Mouse (Mus musculus): ENCODE data around the gene Psmc2. TPM values are rescaled to one million over a fixed set of nuclear protein-coding genes. Genes with fewer than 3 reads are reported as not detected.

Gene Psmc2
- polyA plus RNA-seq (2014; fragmentation: Nextera tagmentation; extraction: Ambion mirVana) = 158 and 162 TPM in 2 replicates

DNA sequence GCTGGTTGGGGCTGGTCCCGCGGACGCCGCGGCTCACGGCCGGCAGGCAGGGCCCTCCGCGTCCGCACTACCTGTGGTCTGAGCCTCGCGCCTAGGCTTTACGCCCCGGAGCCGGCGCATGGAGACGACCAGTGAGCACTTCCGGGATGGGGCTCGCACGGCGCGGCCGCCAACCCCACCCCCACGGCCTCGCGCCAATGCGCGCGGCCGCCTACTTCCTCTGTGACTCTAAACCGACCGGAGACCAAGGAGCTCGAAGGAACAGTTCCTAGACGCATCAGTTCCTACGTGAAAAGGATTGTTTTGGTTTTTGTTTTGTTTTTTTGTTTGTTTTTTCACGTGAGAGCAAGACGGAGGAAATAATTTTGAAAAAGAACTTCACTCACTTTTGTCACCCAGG is at the start of gene Psmc2, which contains the start of gene Dnajc2:
Gene Psmc2, plus strand, starts transcription at position 231 of the 400 bp plus-strand sequence.
Gene Dnajc2, minus strand, starts transcription at position 199 of the 400 bp plus-strand sequence.
- WGBS = under 1% methylated on average over 37 of the region's 37 CpGs
- Histone ChIP-seq H3K36me3 (ENCODE audit: control insufficient read depth, insufficient read depth, low read length) (peaks cover 22% of the 10 kb centered on the region), H3K4me1 (ENCODE audit: control insufficient read depth, insufficient read depth, low read length) (peaks cover 7% of the 10 kb centered on the region), H3K27ac (ENCODE audit: low read length) (peak within 1 kb of the TSS; percentile 77; the same call in 1 of the 2 replicates), H3K27me3 (ENCODE audit: control insufficient read depth, insufficient read depth, low read length) (no peaks in the 10 kb centered on the region), H3K9me3 (ENCODE audit: control insufficient read depth, low read depth, low read length) (no peaks in the 10 kb centered on the region), H3K4me3 (ENCODE audit: low read depth, low read length) (peak within 1 kb of the TSS; percentile 97), H3K9ac (replicated peaks; ENCODE audit: low read depth, low read length) (peak within 1 kb of the TSS; percentile 71), H3K4me2 (replicated peaks; ENCODE audit: low read depth, low read length) (peak within 1 kb of the TSS; percentile 91)
- peak; percentile 94 for ATAC-seq (ENCODE audit: insufficient number of reproducible peaks, insufficient read depth, low FRiP score, low read depth)

DNA sequence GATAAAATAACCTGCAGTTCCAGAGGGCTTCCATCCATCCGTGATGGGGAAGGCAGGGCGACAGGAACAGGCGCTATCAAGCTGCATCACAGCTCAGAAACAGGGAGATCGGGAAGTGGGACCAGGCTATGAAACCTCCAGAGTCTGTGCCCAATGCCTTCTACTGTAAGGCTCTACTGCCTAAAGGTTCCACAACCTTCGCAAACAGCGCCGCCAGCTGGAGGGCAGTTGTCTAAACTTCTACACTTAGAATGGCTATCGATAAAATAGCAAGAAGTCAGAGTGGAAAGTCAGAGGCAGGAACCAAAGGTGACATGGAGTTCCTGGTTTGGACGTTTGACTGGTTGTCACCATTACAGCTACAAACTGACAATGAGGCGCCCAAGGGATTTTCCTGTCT is 49.5 kb upstream of the Psmc2 start:
- no peak for ATAC-seq (ENCODE audit: insufficient number of reproducible peaks, insufficient read depth, low FRiP score, low read depth)
- Histone ChIP-seq H3K36me3 (ENCODE audit: control insufficient read depth, insufficient read depth, low read length) (peaks cover 15% of the 10 kb centered on the region), H3K9ac (replicated peaks; ENCODE audit: low read depth, low read length) (no peak overlapping the region), H3K27me3 (ENCODE audit: control insufficient read depth, insufficient read depth, low read length) (no peaks in the 10 kb centered on the region), H3K27ac (ENCODE audit: low read length) (no peak overlapping the region), H3K4me1 (ENCODE audit: control insufficient read depth, insufficient read depth, low read length) (peaks cover 9% of the 10 kb centered on the region), H3K4me3 (ENCODE audit: low read depth, low read length) (no peak overlapping the region), H3K4me2 (replicated peaks; ENCODE audit: low read depth, low read length) (no peak overlapping the region), H3K9me3 (ENCODE audit: control insufficient read depth, low read depth, low read length) (no peaks in the 10 kb centered on the region)
- 28% methylated on average over 10 of the region's 10 CpGs for WGBS

DNA sequence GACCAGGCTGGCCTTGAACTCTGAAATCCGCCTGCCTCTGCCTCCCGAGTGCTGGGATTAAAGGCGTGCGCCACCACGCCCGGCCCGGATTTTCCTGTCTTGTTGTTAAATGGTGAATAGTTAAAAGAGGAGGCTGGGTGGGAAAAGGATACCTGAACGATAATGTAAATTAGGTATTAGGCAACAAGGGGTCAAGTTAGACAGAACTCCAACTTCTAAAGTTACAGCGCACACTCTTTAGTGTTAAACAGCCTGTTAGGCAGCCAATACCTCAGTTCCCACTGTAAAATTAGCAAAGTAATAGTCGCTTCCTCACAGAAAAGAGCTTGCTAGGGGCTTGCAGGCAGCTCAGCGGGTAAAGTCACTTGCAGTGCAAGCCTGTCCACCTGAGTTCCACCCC is 49.0 kb upstream of the Psmc2 start:
- ATAC-seq (ENCODE audit: insufficient number of reproducible peaks, insufficient read depth, low FRiP score, low read depth) = no peak
- Histone ChIP-seq H3K4me1 (ENCODE audit: control insufficient read depth, insufficient read depth, low read length) (peaks cover 9% of the 10 kb centered on the region), H3K27me3 (ENCODE audit: control insufficient read depth, insufficient read depth, low read length) (no peaks in the 10 kb centered on the region), H3K36me3 (ENCODE audit: control insufficient read depth, insufficient read depth, low read length) (peaks cover 16% of the 10 kb centered on the region), H3K27ac (ENCODE audit: low read length) (no peak overlapping the region), H3K9me3 (ENCODE audit: control insufficient read depth, low read depth, low read length) (no peaks in the 10 kb centered on the region), H3K9ac (replicated peaks; ENCODE audit: low read depth, low read length) (no peak overlapping the region), H3K4me2 (replicated peaks; ENCODE audit: low read depth, low read length) (no peak overlapping the region), H3K4me3 (ENCODE audit: low read depth, low read length) (no peak overlapping the region)
- 85% methylated on average over 11 of the region's 11 CpGs for WGBS

DNA sequence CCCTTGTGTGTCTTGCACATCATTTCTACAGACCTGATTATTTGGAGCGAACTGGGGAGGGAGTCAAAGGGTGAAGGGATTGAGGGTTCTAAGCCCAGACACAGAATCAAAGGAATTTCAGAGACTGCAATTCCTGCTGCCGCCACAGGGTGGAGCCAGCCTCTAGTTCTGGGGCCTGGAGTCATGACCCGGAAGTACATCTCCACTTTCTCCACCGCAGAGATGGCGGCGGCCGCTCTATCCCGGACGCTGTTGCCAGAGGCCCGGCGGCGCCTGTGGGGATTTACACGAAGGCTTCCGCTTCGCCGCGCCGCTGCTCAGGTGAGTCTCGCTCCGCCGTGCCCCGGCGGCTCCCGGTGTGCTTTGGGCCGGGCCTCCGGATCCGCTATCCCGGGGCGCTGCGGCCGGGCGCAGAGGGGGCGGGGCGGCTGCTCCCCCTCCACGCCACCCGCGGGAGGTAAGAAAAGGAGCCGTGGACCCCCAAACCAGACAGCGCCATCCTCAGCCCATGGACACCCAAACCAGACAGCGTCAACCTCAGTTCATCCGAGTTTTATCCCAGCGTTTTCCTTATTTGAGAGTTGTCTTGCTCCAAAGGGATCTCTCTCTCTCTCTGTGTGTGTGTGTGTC is 48.0 kb upstream of the Psmc2 start, which contains the start of gene Pmpcb:
Gene Pmpcb, plus strand, starts transcription at position 186 of the 630 bp plus-strand sequence.
- Histone ChIP-seq H3K9ac (replicated peaks; ENCODE audit: low read depth, low read length) (peak within 1 kb of the TSS; percentile 89), H3K27ac (ENCODE audit: low read length) (peak within 1 kb of the TSS; percentile 72), H3K9me3 (ENCODE audit: control insufficient read depth, low read depth, low read length) (no peaks in the 10 kb centered on the region), H3K27me3 (ENCODE audit: control insufficient read depth, insufficient read depth, low read length) (no peaks in the 10 kb centered on the region), H3K4me3 (ENCODE audit: low read depth, low read length) (peak within 1 kb of the TSS; percentile 92), H3K36me3 (ENCODE audit: control insufficient read depth, insufficient read depth, low read length) (peaks cover 25% of the 10 kb centered on the region), H3K4me2 (replicated peaks; ENCODE audit: low read depth, low read length) (peak within 1 kb of the TSS; percentile 75), H3K4me1 (ENCODE audit: control insufficient read depth, insufficient read depth, low read length) (peaks cover 9% of the 10 kb centered on the region)
- peak; percentile 90 for ATAC-seq (ENCODE audit: insufficient number of reproducible peaks, insufficient read depth, low FRiP score, low read depth)
- under 1% methylated on average over 42 of the region's 42 CpGs for WGBS

DNA sequence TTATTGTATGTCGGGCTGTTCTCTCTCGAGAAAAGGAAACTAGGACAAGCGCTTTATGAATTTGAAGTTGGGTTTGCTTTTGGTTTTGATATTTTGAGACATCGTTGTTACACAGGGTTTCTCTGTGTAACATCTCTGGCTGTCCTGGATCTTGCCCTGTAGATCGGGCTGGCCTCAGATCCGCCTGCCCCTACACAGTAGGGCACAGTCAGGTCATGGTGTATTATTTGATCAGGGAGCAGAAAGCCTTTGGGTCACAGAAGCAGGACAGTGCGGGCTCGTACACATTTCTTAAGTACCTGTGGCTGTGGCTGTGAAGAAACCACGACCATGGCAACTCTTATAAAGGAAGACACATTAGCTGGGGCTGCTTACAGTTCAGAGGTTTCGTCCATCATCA is 47.5 kb upstream of the Psmc2 start:
- peak overlapping the region; percentile 89 for H3K9ac ChIP-seq (replicated peaks; ENCODE audit: low read depth, low read length)
- ATAC-seq (ENCODE audit: insufficient number of reproducible peaks, insufficient read depth, low FRiP score, low read depth) = no peak
- no peak overlapping the region; the same call in 1 of the 2 replicates for H3K27ac ChIP-seq (ENCODE audit: low read length)
- H3K9me3 ChIP-seq (ENCODE audit: control insufficient read depth, low read depth, low read length) = no peaks in the 10 kb centered on the region
- WGBS = 19% methylated on average over 10 of the region's 10 CpGs
- no peaks in the 10 kb centered on the region for H3K27me3 ChIP-seq (ENCODE audit: control insufficient read depth, insufficient read depth, low read length)
- H3K4me1 ChIP-seq (ENCODE audit: control insufficient read depth, insufficient read depth, low read length) = peaks cover 9% of the 10 kb centered on the region
- H3K4me3 ChIP-seq (ENCODE audit: low read depth, low read length) = peak overlapping the region; percentile 92
- H3K4me2 ChIP-seq (replicated peaks; ENCODE audit: low read depth, low read length) = peak overlapping the region; percentile 75
- peaks cover 28% of the 10 kb centered on the region for H3K36me3 ChIP-seq (ENCODE audit: control insufficient read depth, insufficient read depth, low read length)

DNA sequence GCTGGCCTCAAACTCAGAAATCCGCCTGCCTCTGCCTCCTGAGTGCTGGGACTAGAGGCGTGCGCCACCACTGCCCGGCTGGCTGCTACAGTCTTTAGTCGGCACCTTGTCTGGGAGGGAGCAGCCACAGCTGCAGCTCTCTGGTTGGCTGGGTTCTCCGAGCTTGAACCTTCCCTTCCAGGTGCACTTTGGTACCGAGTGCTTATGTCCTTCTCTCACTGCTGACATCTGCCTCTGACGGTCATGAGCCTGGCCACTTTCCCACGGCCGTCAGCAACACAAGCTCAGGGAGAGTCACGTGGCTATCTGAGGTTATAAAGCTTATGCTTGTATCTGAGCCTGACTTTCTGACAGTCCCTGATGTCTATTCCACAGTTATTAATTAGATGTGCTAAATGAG is 46.0 kb upstream of the Psmc2 start:
- H3K27ac ChIP-seq (ENCODE audit: low read length) = no peak overlapping the region
- peaks cover 9% of the 10 kb centered on the region for H3K4me1 ChIP-seq (ENCODE audit: control insufficient read depth, insufficient read depth, low read length)
- ATAC-seq (ENCODE audit: insufficient number of reproducible peaks, insufficient read depth, low FRiP score, low read depth) = no peak
- H3K4me3 ChIP-seq (ENCODE audit: low read depth, low read length) = no peak overlapping the region
- H3K9ac ChIP-seq (replicated peaks; ENCODE audit: low read depth, low read length) = no peak overlapping the region
- peaks cover 42% of the 10 kb centered on the region for H3K36me3 ChIP-seq (ENCODE audit: control insufficient read depth, insufficient read depth, low read length)
- 91% methylated on average over 10 of the region's 11 CpGs for WGBS
- no peak overlapping the region for H3K4me2 ChIP-seq (replicated peaks; ENCODE audit: low read depth, low read length)
- no peaks in the 10 kb centered on the region for H3K27me3 ChIP-seq (ENCODE audit: control insufficient read depth, insufficient read depth, low read length)
- no peaks in the 10 kb centered on the region for H3K9me3 ChIP-seq (ENCODE audit: control insufficient read depth, low read depth, low read length)

DNA sequence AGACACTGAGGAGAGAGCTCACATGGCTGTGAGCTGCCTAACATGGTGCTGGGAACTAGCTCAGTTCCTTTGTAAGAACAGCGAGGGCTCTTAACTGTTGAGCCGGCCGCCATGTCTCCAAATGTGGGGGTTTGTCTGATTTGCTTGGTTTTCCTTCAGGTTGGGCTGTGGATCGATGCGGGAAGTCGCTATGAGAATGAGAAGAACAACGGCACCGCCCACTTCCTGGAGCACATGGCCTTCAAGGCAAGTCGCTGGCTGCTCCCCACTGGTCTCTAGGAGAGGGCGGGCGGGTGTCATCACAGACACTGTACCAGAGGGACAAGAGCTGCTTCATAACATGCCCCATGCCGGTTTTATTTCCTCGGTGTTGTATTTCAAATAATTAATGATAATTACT is 45.2 kb upstream of the Psmc2 start:
- no peaks in the 10 kb centered on the region for H3K27me3 ChIP-seq (ENCODE audit: control insufficient read depth, insufficient read depth, low read length)
- peaks cover 50% of the 10 kb centered on the region for H3K36me3 ChIP-seq (ENCODE audit: control insufficient read depth, insufficient read depth, low read length)
- no peaks in the 10 kb centered on the region for H3K9me3 ChIP-seq (ENCODE audit: control insufficient read depth, low read depth, low read length)
- 90% methylated on average over 13 of the region's 13 CpGs for WGBS
- H3K4me1 ChIP-seq (ENCODE audit: control insufficient read depth, insufficient read depth, low read length) = peaks cover 9% of the 10 kb centered on the region
- H3K9ac ChIP-seq (replicated peaks; ENCODE audit: low read depth, low read length) = no peak overlapping the region
- H3K4me3 ChIP-seq (ENCODE audit: low read depth, low read length) = no peak overlapping the region
- H3K4me2 ChIP-seq (replicated peaks; ENCODE audit: low read depth, low read length) = no peak overlapping the region
- no peak overlapping the region for H3K27ac ChIP-seq (ENCODE audit: low read length)
- no peak for ATAC-seq (ENCODE audit: insufficient number of reproducible peaks, insufficient read depth, low FRiP score, low read depth)

DNA sequence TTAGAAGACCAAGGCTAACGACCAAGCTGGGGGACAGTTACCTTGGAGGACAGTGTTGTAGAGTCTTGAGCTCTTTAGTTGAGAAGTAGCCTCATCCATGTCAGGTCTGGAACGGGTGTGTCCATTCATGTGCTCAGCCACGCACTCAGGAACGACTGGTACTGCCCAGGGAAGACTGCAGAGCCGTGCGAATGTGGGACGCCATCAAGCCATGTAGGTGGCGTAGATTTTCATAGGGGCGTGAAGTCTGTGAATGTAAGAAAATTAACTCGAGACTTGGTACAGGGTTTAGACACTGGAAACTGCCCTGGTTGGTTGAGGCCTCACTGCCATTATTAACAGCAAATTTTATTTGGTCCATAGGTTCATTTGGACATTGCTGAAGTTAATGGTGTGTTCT is 41.5 kb upstream of the Psmc2 start:
- 97% methylated on average over 10 of the region's 10 CpGs for WGBS
- H3K36me3 ChIP-seq (ENCODE audit: control insufficient read depth, insufficient read depth, low read length) = peaks cover 82% of the 10 kb centered on the region

DNA sequence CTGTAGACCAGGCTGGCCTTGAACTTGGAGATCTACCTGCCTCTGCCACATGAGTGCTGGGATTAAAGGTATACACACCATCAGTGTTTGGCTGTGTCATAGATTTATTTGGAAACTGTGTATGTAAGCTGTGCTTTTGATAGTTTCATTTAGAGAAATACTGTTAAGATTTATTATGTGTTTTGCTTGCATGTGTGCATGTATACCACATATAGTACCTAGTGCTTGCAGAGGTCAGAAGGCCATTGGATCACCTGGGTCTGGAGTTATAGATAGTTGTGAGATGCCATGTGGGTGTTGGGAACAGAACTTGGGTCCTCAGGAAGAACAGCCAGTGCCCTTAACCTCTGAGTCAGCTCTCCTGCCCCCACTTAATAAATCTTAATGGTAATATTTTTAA is 40.4 kb upstream of the Psmc2 start:
- H3K9ac ChIP-seq (replicated peaks; ENCODE audit: low read depth, low read length) = no peak overlapping the region
- peaks cover 85% of the 10 kb centered on the region for H3K36me3 ChIP-seq (ENCODE audit: control insufficient read depth, insufficient read depth, low read length)
- no peaks in the 10 kb centered on the region for H3K27me3 ChIP-seq (ENCODE audit: control insufficient read depth, insufficient read depth, low read length)
- no peak overlapping the region for H3K27ac ChIP-seq (ENCODE audit: low read length)
- H3K4me1 ChIP-seq (ENCODE audit: control insufficient read depth, insufficient read depth, low read length) = no peaks in the 10 kb centered on the region
- H3K4me2 ChIP-seq (replicated peaks; ENCODE audit: low read depth, low read length) = no peak overlapping the region
- no peak overlapping the region for H3K4me3 ChIP-seq (ENCODE audit: low read depth, low read length)
- no peak for ATAC-seq (ENCODE audit: insufficient number of reproducible peaks, insufficient read depth, low FRiP score, low read depth)
- H3K9me3 ChIP-seq (ENCODE audit: control insufficient read depth, low read depth, low read length) = no peaks in the 10 kb centered on the region

More for the DNA sequence above, 41.5 kb upstream of the Psmc2 start:
- Histone ChIP-seq H3K9ac (replicated peaks; ENCODE audit: low read depth, low read length) (no peak overlapping the region), H3K4me2 (replicated peaks; ENCODE audit: low read depth, low read length) (no peak overlapping the region), H3K9me3 (ENCODE audit: control insufficient read depth, low read depth, low read length) (no peaks in the 10 kb centered on the region), H3K27ac (ENCODE audit: low read length) (no peak overlapping the region), H3K27me3 (ENCODE audit: control insufficient read depth, insufficient read depth, low read length) (no peaks in the 10 kb centered on the region), H3K4me3 (ENCODE audit: low read depth, low read length) (no peak overlapping the region), H3K4me1 (ENCODE audit: control insufficient read depth, insufficient read depth, low read length) (no peaks in the 10 kb centered on the region)
- no peak for ATAC-seq (ENCODE audit: insufficient number of reproducible peaks, insufficient read depth, low FRiP score, low read depth)

All from stomach, embryonic 14.5 days (tissue).